Mouse (Mus musculus) thymus, postnatal 36 days (tissue): ENCODE data around the gene 2010111I01Rik.
"Not testable (repeated sequence)": the region's sequence is repeated elsewhere in the genome, so short reads cannot be mapped to it uniquely, and the experiment has no call there.

Experiments used
- DNase-seq, 2 experiments: peaks; one replicate each; pipeline ENCODE4 v3.0.0; 2022; ENCODE audit warnings: mixed read lengths in 2 of 2

The 2010111I01Rik gene

GRCm38 (mm10) chr13:62956776-62957175, 7.9 kb upstream of the 2010111I01Rik start:
- DNase-seq = no peak

- no peak for DNase-seq
These were observed 1.3 kb upstream of the 2010111I01Rik start for GRCm38 (mm10) chr13:62963358-62963757.

- no peak for DNase-seq
These were observed 3.5 kb downstream of the 2010111I01Rik start for GRCm38 (mm10) chr13:62968223-62968622.

GRCm38 (mm10) chr13:62970515-62971269, 6.0 kb downstream of the 2010111I01Rik start:
- no peak for DNase-seq

DNA sequence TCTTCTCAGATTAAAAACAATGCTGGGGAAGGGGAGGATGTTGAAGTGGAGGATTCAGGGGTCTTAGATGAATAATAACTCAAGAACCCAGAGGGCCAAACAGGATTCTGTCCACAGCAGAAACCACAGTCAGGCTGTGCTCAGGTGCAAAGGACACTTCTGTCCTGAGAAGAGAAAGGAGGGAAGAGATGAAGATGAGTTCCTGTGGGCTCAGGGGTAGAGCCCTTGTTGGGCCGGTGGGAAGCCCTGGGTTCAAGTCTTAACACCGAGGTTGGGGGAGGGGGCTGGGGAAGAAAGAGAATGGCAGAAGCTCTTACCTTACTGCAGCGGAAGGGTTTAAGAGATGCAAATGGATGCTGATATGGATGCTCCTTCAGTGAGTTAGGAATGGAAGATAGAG, 7.7 kb downstream of the 2010111I01Rik start:
- DNase-seq = no peak

DNA sequence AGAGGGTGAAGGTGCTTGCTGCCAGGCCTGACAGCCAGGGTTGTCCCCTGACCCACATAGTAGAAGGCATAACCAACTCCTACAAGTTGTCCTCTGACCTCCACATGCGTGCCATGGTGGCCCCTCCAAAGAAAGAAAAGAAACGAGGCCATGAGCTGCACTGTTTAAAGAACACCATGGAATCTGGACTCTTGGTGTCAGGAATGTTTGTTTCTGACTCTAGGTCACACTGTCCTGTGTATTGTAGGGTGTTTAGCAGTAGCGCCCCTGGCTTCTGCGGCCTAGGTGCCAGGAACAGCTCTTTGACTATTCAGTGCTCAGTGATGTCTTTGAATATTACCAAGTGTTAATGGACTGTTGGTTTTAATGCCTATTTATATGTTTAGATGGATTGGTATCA, 8.4 kb downstream of the 2010111I01Rik start:
- no peak for DNase-seq

DNA sequence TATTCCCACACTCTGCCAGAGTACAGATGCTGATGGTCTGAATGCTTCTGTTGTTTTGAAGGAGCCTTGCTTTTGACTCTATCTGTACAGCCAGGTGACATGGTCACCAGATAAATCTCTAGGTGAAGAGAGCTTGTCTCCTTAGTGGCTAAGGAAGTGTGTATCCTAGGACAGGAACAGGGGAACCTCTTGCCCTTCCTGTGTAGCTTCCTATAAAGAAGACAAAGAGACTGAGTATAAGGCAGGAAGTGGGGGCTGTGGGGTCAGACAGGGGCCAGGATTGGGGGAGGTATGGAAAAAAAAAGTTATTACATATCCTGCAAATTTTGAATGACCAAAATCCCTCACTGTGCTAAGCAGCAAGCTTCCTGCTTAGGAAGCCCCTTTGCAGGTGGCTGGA, 13.4 kb downstream of the 2010111I01Rik start:
- DNase-seq = no peak

- DNase-seq = no peak
These were observed 14.1 kb downstream of the 2010111I01Rik start for GRCm38 (mm10) chr13:62978784-62979183.

- no peak for DNase-seq
These were observed 14.5 kb downstream of the 2010111I01Rik start for GRCm38 (mm10) chr13:62979215-62979614.

GRCm38 (mm10) chr13:62980131-62980530, 15.4 kb downstream of the 2010111I01Rik start:
- no peak for DNase-seq

GRCm38 (mm10) chr13:62984485-62984884, 19.8 kb downstream of the 2010111I01Rik start:
- no peak for DNase-seq

- DNase-seq = no peak
These were observed 25.3 kb downstream of the 2010111I01Rik start for GRCm38 (mm10) chr13:62989891-62990490.

GRCm38 (mm10) chr13:62993543-62994477, 29.1 kb downstream of the 2010111I01Rik start:
- no peak for DNase-seq

DNA sequence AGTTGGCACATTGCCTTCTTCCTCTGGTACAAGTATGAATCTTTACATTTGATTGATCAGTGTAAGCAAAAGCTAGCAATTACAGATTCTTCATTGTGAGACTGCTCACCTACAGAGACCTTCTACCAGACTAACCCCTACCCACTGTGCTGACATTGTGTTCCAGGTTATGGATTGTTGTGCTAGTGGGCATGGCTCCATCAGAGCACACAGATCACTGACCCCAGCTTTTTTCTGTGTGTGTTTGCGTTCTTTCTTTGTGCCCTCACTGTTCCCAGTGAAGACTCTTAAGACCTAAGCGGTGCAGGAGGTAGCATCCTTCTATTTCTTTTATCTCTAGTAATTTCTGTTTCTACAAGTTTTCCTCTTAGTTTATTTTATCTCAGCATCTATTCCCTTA, 32.1 kb downstream of the 2010111I01Rik start:
- DNase-seq = no peak

DNA sequence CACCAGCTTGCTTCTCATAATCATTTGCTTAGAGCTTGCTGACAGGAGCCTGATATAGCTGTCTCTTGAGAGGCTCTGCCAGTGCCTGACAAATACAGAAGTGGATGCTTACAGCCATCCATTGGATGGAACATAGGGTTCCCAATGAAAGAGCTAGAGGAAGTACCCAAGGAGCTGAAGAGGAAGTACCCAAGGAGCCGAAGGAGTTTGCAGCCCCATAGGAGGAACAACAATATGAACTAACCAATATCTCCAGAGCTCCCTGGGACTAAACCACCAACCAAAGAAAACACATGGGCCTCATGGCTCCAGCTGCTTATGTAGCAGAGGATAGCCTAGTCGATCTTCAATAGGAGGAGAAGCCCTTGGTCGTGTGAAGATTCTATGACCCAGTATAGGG, 42.8 kb downstream of the 2010111I01Rik start:
- not testable (repeated sequence) for DNase-seq

DNA sequence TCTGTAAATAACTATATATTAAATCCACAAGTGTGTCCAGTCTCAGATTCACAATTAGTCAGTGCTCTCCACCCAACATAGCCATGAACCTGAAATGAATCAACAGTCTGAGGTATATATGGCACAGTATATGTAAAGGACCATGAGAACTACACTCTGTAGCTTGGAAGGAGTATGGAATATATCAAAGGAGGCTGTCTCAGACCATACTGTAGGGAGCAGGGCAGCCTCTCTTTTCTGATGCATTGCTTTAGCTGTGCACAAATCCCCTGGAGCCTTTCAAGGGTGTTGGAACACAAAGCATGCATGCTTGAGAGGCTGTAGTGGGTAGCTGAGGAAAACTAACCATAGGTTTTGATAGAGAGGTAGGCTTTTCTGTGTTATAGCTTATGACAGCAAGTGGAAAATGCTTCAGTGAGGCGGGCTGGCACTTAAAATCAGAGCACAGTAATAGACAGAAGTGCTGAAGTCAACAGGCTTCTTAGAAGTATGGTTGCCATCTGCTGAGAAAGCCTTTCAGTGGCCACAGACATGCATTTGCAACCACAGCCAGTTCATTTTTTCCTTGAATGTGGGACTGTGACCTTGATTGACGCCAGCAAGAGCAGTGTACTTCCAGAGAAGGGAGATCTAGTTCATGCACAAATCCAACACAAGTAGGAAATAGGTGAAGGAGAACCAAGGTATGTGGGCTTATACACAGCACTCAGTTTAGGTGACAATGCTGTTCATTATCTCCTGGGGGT, 45.8 kb downstream of the 2010111I01Rik start:
- DNase-seq = no peak

DNA sequence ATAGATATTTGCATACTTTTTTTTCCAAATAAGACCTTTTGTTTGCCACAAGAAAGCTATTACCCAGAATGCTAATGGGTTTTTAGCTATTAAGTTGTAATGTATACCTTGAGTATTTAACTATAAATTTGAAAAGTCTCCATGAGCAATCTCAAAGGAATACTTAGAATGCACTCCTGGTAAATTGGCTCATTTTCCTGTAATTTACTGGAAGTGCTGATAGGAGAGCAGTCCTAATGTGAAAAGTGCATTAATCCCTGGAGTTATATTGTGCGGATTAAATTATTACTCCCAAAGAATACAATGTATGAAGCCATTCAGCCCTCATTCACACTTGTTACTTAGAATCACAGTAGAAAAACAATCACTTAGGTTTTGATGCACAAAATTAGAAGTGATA, 49.7 kb downstream of the 2010111I01Rik start:
- DNase-seq = no peak

DNA sequence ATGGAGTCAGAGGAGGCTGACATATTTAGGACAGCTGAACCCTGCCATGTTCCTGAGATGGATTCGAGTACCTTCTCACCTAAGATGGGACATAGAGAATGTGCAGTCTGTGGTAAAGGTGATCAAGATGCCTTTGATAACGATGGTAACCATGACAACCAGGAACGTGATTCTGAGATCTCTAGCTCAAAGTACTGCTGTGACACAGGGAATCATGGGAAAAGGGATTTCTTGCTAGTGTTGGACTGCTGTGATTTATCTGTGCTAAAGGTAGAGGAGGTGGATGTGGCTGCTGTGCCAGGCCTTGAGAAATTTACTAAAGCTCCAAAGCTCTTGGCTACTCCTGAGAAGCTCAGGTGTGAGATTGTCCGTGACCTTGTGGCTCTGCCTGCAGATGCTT, 50.7 kb downstream of the 2010111I01Rik start:
- no peak for DNase-seq

GRCm38 (mm10) chr13:63016056-63016455, 51.4 kb downstream of the 2010111I01Rik start:
- no peak for DNase-seq

- DNase-seq = no peak
These were observed 58.8 kb downstream of the 2010111I01Rik start for GRCm38 (mm10) chr13:63023243-63024217.

- DNase-seq = no peak
These were observed 65.3 kb downstream of the 2010111I01Rik start for GRCm38 (mm10) chr13:63030023-63030422.
